Mouse (Mus musculus): ENCODE measurements at regions not wholly inside any gene's neighbourhood (a gene's known extent, or its start where the extent isn't known, plus 50 kb on each side); places are given as distances from the start of the nearest gene placed in this dataset.

GRCm38 (mm10) chr3:113811790-113812189 is 181.8 kb upstream of the Rnpc3 start:
- H3K4me2 ChIP-seq (ENCODE audit: low read depth, low read length), result no peak overlapping the region
- H3K9ac ChIP-seq (ENCODE audit: low read length), result no peak overlapping the region
- 84% methylated on average over 6 of the region's 6 CpGs for WGBS
- H3K9me3 ChIP-seq (replicated peaks; ENCODE audit: control insufficient read depth, low read length), result no peaks in the 10 kb centered on the region
- no peak overlapping the region for H3K4me3 ChIP-seq (ENCODE audit: low read length)
- H3K36me3 ChIP-seq (ENCODE audit: control insufficient read depth, insufficient read depth), result no peaks in the 10 kb centered on the region
- H3K4me1 ChIP-seq (ENCODE audit: control insufficient read depth, insufficient read depth, low read length), result no peaks in the 10 kb centered on the region
- no peak overlapping the region for H3K27ac ChIP-seq (ENCODE audit: low read length)
- no peaks in the 10 kb centered on the region for H3K27me3 ChIP-seq (ENCODE audit: control insufficient read depth, insufficient read depth, low read length)
- ATAC-seq (replicated peaks; ENCODE audit: extremely low read depth, insufficient read depth, low FRiP score), result no peak

GRCm38 (mm10) chr3:113859421-113859820 is 170.9 kb upstream of the Col11a1 start:
- 26% methylated on average over 1 of the region's 1 CpGs for WGBS
- ATAC-seq (replicated peaks; ENCODE audit: extremely low read depth, insufficient read depth, low FRiP score), result no peak
- Histone ChIP-seq H3K9me3 (replicated peaks; ENCODE audit: control insufficient read depth, low read length) (peaks cover 3% of the 10 kb centered on the region; the same call in 1 of the 2 replicates), H3K36me3 (ENCODE audit: control insufficient read depth, insufficient read depth) (no peaks in the 10 kb centered on the region), H3K4me2 (ENCODE audit: low read depth, low read length) (no peak overlapping the region), H3K4me1 (ENCODE audit: control insufficient read depth, insufficient read depth, low read length) (no peaks in the 10 kb centered on the region), H3K27me3 (ENCODE audit: control insufficient read depth, insufficient read depth, low read length) (no peaks in the 10 kb centered on the region), H3K27ac (ENCODE audit: low read length) (no peak overlapping the region), H3K9ac (ENCODE audit: low read length) (no peak overlapping the region), H3K4me3 (ENCODE audit: low read length) (no peak overlapping the region)

- Histone ChIP-seq H3K4me1 (ENCODE audit: control insufficient read depth, insufficient read depth, low read length) (no peaks in the 10 kb centered on the region), H3K4me3 (ENCODE audit: low read length) (no peak overlapping the region), H3K9me3 (replicated peaks; ENCODE audit: control insufficient read depth, low read length) (peaks cover 3% of the 10 kb centered on the region; the same call in 1 of the 2 replicates), H3K9ac (ENCODE audit: low read length) (no peak overlapping the region), H3K27ac (ENCODE audit: low read length) (no peak overlapping the region), H3K36me3 (ENCODE audit: control insufficient read depth, insufficient read depth) (no peaks in the 10 kb centered on the region), H3K27me3 (ENCODE audit: control insufficient read depth, insufficient read depth, low read length) (no peaks in the 10 kb centered on the region), H3K4me2 (ENCODE audit: low read depth, low read length) (no peak overlapping the region)
- no peak for ATAC-seq (replicated peaks; ENCODE audit: extremely low read depth, insufficient read depth, low FRiP score)
- WGBS, result 71% methylated on average over 5 of the region's 5 CpGs
Observed at GRCm38 (mm10) chr3:113860005-113860404, 170.3 kb upstream of the Col11a1 start.

- Histone ChIP-seq H3K4me2 (ENCODE audit: low read depth, low read length) (no peak overlapping the region), H3K4me1 (ENCODE audit: control insufficient read depth, insufficient read depth, low read length) (no peaks in the 10 kb centered on the region), H3K4me3 (ENCODE audit: low read length) (no peak overlapping the region), H3K9me3 (replicated peaks; ENCODE audit: control insufficient read depth, low read length) (no peaks in the 10 kb centered on the region), H3K27me3 (ENCODE audit: control insufficient read depth, insufficient read depth, low read length) (no peaks in the 10 kb centered on the region), H3K36me3 (ENCODE audit: control insufficient read depth, insufficient read depth) (no peaks in the 10 kb centered on the region), H3K27ac (ENCODE audit: low read length) (no peak overlapping the region), H3K9ac (ENCODE audit: low read length) (no peak overlapping the region)
- ATAC-seq (replicated peaks; ENCODE audit: extremely low read depth, insufficient read depth, low FRiP score), result no peak
Observed at GRCm38 (mm10) chr3:113860426-113860825, 169.9 kb upstream of the Col11a1 start.

- H3K9me3 ChIP-seq (replicated peaks; ENCODE audit: control insufficient read depth, low read length), result no peaks in the 10 kb centered on the region
- ATAC-seq (replicated peaks; ENCODE audit: extremely low read depth, insufficient read depth, low FRiP score), result peak; percentile 75
- H3K4me2 ChIP-seq (ENCODE audit: low read depth, low read length), result peak overlapping the region; percentile 26; the same call in 1 of the 2 replicates
- no peak overlapping the region for H3K4me3 ChIP-seq (ENCODE audit: low read length)
- WGBS, result 15% methylated on average over 4 of the region's 4 CpGs
- no peaks in the 10 kb centered on the region for H3K36me3 ChIP-seq (ENCODE audit: control insufficient read depth, insufficient read depth)
- no peak overlapping the region for H3K9ac ChIP-seq (ENCODE audit: low read length)
- H3K27me3 ChIP-seq (ENCODE audit: control insufficient read depth, insufficient read depth, low read length), result no peaks in the 10 kb centered on the region
- peaks cover 6% of the 10 kb centered on the region for H3K4me1 ChIP-seq (ENCODE audit: control insufficient read depth, insufficient read depth, low read length)
- 0 out of 2 replicates have a peak overlapping the region, but pooled peaks have one; percentile 39 for H3K27ac ChIP-seq (ENCODE audit: low read length)
Observed at GRCm38 (mm10) chr3:113873226-113873625, 157.1 kb upstream of the Col11a1 start.

GRCm38 (mm10) chr3:113905162-113905561 is 125.2 kb upstream of the Col11a1 start:
- Histone ChIP-seq H3K4me2 (ENCODE audit: low read depth, low read length) (no peak overlapping the region), H3K9ac (ENCODE audit: low read length) (no peak overlapping the region), H3K36me3 (ENCODE audit: control insufficient read depth, insufficient read depth) (no peaks in the 10 kb centered on the region), H3K27me3 (ENCODE audit: control insufficient read depth, insufficient read depth, low read length) (no peaks in the 10 kb centered on the region), H3K9me3 (replicated peaks; ENCODE audit: control insufficient read depth, low read length) (no peaks in the 10 kb centered on the region), H3K4me1 (ENCODE audit: control insufficient read depth, insufficient read depth, low read length) (0 out of 2 replicates have a peak, but pooled peaks cover 2% of the 10 kb centered on the region), H3K27ac (ENCODE audit: low read length) (no peak overlapping the region), H3K4me3 (ENCODE audit: low read length) (no peak overlapping the region)
- no peak for ATAC-seq (replicated peaks; ENCODE audit: extremely low read depth, insufficient read depth, low FRiP score)
- 88% methylated on average over 1 of the region's 1 CpGs for WGBS

- 64% methylated on average over 2 of the region's 2 CpGs for WGBS
- no peaks in the 10 kb centered on the region for H3K9me3 ChIP-seq (replicated peaks; ENCODE audit: control insufficient read depth, low read length)
- no peak overlapping the region for H3K27ac ChIP-seq (ENCODE audit: low read length)
- H3K36me3 ChIP-seq (ENCODE audit: control insufficient read depth, insufficient read depth), result no peaks in the 10 kb centered on the region
- H3K4me3 ChIP-seq (ENCODE audit: low read length), result no peak overlapping the region
- H3K4me2 ChIP-seq (ENCODE audit: low read depth, low read length), result no peak overlapping the region
- no peak for ATAC-seq (replicated peaks; ENCODE audit: extremely low read depth, insufficient read depth, low FRiP score)
- H3K9ac ChIP-seq (ENCODE audit: low read length), result no peak overlapping the region
- no peaks in the 10 kb centered on the region for H3K27me3 ChIP-seq (ENCODE audit: control insufficient read depth, insufficient read depth, low read length)
- H3K4me1 ChIP-seq (ENCODE audit: control insufficient read depth, insufficient read depth, low read length), result no peaks in the 10 kb centered on the region
Observed at GRCm38 (mm10) chr3:113919350-113920179, 110.8 kb upstream of the Col11a1 start.

- no peak for ATAC-seq (replicated peaks; ENCODE audit: extremely low read depth, insufficient read depth, low FRiP score)
Observed at GRCm38 (mm10) chr3:113931553-113931952, 98.8 kb upstream of the Col11a1 start.

GRCm38 (mm10) chr3:113950501-113950900 is 79.8 kb upstream of the Col11a1 start:
- H3K36me3 ChIP-seq (ENCODE audit: control insufficient read depth, insufficient read depth), result no peaks in the 10 kb centered on the region
- H3K27me3 ChIP-seq (ENCODE audit: control insufficient read depth, insufficient read depth, low read length), result no peaks in the 10 kb centered on the region
- WGBS, result 63% methylated on average over 5 of the region's 5 CpGs
- no peak overlapping the region for H3K9ac ChIP-seq (ENCODE audit: low read length)
- no peak for ATAC-seq (replicated peaks; ENCODE audit: extremely low read depth, insufficient read depth, low FRiP score)
- H3K4me3 ChIP-seq (ENCODE audit: low read length), result no peak overlapping the region
- no peaks in the 10 kb centered on the region for H3K4me1 ChIP-seq (ENCODE audit: control insufficient read depth, insufficient read depth, low read length)
- H3K27ac ChIP-seq (ENCODE audit: low read length), result no peak overlapping the region
- no peaks in the 10 kb centered on the region for H3K9me3 ChIP-seq (replicated peaks; ENCODE audit: control insufficient read depth, low read length)
- no peak overlapping the region for H3K4me2 ChIP-seq (ENCODE audit: low read depth, low read length)

More at GRCm38 (mm10) chr3:113931553-113931952, 98.8 kb upstream of the Col11a1 start:
- Histone ChIP-seq H3K27ac (ENCODE audit: low read length) (no peak overlapping the region), H3K9ac (ENCODE audit: low read length) (no peak overlapping the region), H3K4me2 (ENCODE audit: low read depth, low read length) (no peak overlapping the region), H3K4me3 (ENCODE audit: low read length) (no peak overlapping the region), H3K9me3 (replicated peaks; ENCODE audit: control insufficient read depth, low read length) (no peaks in the 10 kb centered on the region), H3K36me3 (ENCODE audit: control insufficient read depth, insufficient read depth) (no peaks in the 10 kb centered on the region), H3K27me3 (ENCODE audit: control insufficient read depth, insufficient read depth, low read length) (no peaks in the 10 kb centered on the region), H3K4me1 (ENCODE audit: control insufficient read depth, insufficient read depth, low read length) (no peaks in the 10 kb centered on the region)
- WGBS, result 64% methylated on average over 3 of the region's 3 CpGs

Measured in heart, embryonic 16.5 days (tissue).